Mouse (Mus musculus) lung, postnatal 4 days (tissue): Measurements from ENCODE around the gene Tfrc.
A peak's percentile ranks its signal among the peaks of the same experiment; 100 is the strongest.
"Not testable (repeated sequence)": the region's sequence is repeated elsewhere in the genome, so short reads cannot be mapped to it uniquely, and the experiment has no call there.

ENCODE experiments used
- DNase-seq, 2 experiments: peaks; one replicate each; pipeline ENCODE4 v3.0.0; 2021

Gene Tfrc

DNA sequence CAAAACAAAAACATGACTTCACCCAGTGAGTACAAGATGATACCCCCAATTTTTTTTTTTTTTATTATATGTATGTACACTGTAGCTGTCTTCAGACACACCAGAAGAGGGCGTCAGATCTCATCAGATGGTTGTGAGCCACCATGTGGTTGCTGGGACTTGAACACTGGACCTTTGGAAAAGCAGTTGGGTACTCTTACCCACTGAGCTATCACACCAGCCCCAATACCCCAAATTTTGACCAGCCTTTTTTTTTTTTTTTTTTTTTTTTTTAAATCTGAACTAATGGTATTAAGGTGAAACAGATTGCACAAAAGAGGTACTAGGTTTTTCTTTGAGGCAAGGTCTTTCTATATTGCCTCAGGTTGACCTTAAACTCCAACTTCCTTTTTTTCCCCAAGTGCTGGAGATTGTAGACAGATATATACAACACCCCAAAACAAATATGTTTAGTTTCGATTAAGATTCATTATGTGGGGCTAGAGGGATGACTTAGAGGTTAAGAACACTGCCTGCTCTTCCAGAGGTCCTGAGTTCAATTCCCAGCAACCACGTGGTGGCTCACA, 4.6 kb downstream of the Tfrc start:
- no peak for DNase-seq

DNA sequence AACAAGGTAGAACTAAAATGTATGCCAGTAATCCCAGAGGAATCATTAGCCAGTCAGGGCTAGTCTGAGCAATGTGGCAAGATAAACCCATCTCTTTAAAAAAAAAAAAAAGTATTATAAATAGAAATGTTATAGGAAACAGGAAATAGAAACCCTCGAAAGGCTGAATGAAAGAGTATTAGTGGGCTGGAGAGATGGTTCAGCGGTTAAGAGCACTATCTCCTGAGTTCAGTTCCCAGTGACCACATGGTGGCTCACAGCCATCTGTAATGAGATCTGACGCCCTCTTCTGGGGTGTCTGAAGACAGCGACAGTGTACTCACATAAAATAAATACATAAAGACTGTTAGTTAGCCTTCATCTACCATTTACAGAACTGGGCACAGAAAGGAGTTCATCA, 5.3 kb downstream of the Tfrc start:
- DNase-seq: no peak

DNA sequence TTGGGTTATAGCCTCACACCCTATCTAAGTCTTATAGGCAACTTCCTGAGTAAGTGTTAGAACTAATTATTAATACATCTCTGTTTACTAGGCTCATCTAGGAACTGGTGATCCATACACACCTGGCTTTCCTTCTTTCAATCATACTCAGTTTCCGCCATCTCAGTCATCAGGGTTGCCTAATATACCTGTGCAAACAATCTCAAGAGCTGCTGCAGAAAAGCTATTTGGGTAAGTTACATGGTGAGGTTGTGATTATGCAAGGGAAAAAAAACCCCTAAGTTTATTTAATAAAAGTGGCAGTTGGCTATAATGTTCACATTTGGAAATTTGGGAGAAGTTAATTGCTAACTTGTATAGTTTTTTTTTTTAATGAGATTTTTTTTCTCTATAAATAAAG, 10.2 kb downstream of the Tfrc start:
- DNase-seq: no peak

DNA sequence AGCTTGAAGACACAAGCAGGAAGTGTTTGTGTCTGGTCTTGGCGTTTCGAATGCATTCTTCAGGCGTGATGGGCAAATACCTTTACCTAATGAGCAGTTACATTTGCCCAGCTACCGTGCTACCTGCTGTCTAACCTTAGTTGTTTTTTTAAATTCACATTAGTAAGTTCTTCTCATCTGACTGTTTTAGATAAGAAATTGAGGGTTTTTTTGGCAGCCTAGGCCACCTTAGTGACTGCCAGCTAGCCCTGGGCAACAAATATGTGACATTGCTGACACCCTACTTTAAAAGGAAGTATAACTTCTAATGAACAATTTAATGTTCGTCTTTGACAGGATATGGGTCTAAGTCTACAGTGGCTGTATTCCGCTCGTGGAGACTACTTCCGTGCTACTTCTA, 19.4 kb downstream of the Tfrc start:
- no peak for DNase-seq

DNA sequence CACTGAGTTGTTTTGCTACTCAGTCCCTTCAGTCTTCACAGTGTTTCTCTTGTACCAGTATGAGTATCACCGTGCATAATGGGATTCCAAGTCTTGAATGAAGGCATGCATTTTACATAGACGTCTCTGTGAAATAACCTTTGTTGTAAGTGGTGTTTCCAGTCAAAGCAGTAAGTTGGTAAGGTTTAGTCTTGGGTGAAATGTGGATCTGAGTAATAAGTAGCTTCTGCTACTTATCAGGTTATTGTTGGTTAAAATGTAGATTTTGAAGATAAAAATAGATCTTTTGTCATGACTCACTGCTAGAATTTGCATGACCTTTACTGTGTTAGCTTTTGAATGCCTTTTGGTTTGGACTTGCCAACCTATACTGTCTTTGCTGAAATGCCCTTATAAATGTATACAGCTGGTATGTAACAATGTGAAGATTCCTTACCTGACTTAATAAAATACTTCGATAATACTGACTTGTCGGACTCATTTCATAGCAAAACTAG, 23.7 kb downstream of the Tfrc start:
- no peak for DNase-seq

DNA sequence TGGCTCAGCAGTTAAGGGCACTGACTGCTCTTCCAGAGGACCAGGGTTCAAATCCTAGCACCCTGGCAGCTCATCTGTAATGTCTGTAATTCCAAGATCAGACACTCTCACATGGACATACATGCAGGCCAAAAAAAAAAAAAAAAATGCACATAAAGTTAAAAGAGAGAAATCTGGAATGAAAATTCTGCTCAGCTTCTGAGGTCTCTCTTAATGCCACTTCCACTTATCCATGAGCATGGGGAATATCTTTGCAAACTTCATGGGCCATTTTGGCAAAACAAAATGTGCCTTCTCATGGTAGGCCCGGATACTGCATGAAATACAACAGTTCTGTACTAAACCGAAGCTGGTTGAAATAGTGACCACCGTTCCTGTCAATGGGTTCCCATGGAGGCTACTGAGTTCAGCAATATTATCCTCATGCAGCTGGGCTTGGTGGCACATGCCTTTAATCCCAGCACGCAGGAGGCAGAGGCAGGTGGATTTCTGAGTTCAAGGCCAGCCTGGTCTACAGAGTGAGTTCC, 24.8 kb downstream of the Tfrc start:
- DNase-seq: no peak

DNA sequence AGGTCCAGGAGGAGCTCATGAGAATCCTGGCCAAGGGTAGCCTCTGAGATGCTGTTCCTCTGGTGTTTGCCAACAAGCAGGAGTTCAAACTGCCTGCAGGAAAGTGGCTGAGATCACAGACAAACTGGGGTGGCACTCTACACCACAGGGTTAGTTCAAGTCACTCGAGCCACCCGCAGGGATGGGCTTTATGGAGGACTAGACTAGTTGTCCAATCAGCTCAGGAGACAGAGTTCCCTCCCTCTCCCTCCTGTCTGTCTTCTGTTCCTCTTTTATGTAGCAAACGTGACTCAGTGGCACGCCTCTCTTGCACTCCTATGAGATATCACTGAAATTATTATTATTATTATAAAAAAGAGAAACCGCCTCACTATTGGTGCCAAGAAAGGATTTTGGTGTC, 25.5 kb downstream of the Tfrc start:
- DNase-seq: no peak

DNA sequence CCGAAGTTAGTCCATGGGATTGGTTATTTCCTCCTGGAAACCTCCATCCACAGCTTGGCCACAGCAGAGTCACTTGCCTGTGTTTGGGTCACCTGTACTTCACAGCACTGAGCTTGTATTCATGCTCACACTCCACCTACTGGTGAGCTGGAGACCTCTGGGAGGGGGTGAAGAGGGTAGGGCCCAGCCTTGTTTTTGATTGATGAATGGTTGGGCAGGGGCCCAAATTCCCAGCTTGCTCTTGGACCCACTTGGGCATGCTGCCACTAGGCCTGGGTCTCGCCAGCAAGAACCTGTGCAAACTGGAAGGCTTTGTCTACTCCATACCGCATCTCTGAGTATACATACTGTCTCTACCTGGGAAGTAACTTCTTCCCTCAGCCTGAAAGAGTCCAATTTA, 26.6 kb downstream of the Tfrc start:
- no peak for DNase-seq

DNA sequence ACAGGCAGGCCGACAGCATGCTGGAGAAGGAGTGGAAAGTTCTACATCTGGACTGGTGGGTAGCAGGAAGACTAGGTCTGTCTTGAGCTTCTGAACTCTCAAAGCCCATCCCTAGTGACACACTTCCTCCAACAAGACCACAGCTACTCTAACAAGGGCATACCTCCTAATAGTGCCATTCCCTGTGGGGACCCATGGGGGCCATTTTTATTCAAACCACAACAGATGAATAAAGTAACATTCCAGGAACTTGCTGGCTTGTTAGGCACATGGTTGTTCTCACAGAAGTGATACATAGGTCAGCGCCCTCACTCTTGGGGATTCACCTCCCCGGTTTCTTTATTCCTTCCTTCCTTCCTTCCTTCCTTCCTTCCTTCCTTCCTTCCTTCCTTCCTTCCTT, 27.6 kb downstream of the Tfrc start:
- no peak for DNase-seq

DNA sequence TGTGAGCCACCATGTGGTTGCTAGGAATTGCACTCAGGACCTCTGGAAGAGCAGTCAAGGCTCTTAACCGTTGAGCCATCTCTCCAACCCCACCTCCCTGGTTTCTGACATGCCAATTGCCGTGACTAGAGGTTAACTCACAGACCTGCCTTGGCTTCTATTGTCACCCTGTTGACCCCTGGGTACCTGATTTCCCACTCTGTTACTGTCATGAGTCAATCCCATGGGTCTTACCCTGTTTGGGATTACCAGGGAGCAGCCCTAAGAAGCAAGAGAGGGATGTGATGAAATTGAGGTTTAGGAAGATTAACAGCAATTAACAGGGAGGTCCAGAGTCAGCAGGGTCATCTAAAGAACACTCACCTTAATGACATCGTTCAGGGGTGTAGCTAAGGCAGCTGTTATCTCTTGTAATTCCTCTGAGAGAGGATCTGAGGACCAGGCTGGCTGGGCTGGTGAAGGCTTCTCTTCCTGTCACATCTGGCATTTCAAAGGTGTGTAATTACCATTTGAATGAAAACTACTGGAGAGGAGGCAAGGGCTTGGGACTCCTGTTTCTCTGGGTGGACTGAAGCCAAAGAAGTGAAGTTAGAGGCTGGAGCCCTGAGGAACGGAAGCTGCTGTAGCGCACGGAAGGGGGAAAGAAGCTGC, 28.3 kb downstream of the Tfrc start:
- DNase-seq: no peak

DNA sequence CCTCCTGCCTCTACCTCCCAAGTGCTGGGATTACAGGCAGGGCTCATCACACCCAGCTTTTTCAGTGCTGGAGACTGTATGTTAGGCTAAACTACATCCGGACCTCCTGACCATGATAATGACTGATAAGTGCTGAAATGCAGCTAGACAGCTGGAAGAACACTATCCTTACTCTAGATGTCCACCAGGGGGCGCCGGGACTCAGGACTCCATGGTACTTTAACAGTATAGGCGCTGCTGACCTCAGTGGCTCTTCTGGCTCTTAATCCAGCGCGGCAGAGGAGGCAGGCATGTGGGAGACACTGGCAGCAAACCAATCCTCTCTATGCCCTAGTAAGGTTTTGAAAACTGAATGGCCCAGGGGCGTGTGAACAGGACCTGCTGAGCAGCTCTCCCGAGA, 29.8 kb downstream of the Tfrc start:
- peak; percentile 83 to 86 for DNase-seq

DNA sequence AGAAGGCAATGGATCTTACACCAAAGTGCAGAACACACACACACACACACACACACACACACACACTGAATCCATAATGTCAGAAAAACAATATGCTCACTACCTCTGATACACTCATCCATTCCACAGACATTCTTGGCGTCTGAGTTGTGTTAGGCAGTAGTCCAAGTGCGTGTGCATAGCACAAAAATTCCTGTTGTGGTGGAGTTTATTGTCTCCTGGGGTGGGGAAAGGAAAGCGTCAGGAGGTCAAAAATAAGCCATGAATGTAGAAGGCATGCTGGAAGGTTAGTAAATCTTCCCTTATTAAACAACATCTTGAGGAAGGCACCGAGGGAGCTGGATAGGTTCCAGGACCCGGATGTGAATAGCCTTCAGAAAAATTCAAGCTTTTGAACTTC, 31.4 kb downstream of the Tfrc start:
- peak; percentile 25 to 31 for DNase-seq

DNA sequence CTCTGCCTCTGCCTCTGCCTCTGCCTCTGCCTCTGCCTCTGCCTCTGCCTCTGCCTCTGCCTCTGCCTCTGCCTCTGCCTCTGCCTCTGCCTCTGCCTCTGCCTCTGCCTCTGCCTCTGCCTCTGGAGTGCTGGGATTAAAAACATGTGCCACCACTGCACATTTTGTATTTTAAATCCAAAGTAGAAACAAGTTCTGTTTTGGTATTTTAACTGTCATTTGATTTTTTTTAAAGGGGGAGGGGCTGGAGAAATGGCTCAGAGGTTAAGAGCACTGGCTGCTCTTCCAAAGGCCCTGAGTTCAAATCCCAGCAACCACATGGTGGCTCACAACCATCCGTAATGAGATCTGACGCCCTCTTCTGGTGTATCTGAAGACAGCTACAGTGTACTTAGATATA, 32.0 kb downstream of the Tfrc start:
- not testable (repeated sequence) for DNase-seq

DNA sequence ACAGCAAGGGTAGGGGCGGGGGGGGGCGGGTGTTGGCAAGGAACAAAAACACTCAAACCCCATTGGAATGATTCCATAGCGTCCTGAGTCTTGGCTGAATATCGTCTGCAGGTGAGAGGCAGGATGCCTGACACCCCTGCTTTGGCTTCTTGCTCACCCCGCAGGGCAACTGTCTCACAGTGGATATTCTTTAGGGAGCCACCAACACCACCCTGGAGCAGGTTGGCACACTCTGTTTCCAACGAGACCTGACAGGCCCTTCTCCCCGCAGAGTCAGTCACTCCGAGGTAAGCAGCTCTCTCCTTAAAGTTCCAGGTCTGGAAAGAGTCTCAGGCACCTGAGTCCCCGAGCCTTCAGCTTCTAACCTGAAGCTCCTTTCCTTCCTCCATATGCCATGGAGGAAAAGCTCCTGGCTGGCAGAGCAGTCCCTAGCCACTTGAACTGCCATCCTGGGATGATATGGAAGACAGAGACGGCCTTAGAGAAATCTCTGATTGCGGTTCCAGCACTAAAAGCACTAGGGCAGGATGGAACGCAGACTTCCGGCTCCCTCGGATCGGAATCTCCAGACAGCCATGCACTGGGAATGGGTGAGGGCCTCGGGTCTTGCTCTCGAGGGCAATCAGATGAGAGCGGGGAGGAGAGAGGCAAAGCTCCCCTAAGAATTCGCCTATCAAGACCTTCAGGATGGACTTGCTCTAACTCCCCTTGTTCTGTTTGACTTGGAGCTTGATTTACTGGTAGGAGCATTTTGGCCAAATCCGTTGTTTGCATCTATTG, 32.9 kb downstream of the Tfrc start:
- no peak for DNase-seq

DNA sequence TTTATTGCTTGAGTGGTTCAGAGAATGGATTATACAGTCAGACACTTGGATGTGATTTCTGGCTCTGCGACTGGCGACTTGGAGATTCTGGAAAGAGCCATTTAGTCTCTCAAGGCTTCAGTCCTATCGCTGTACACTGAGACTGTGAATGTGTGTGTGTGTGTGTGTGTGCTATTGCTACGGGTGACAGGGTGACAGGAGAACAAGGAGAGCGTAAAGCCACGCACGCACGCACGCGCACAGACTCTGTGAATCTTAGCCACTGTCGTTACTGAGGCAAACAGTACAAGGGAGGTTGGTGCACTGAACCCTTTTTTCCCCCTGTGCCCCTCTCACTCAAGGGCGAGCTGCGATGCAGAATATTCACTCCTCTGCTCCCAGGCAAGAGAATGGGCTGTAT, 33.6 kb downstream of the Tfrc start:
- no peak for DNase-seq

DNA sequence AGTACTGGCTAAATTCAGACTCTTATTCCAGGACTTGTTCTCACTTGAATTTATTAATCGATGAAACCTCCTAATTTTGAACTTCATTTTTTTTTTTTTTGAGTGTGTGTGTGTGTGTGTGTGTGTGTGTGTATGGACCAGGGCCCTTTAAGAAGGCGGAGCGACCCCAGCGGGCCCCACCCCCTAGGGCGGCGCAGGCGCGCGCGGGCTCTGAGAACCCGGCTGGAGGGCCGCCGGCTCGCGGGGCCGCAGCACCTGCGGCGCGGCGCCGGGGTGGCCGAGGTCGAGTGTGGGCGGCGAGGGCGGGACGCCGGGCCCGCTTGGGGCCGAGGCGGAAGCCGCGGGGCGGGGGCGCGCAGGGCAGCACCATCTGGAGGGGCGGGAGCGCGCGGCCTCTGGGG, 34.9 kb downstream of the Tfrc start, which contains the start of gene Tnk2:
Gene Tnk2, plus strand, starts transcription at position 214 of the 401 bp plus-strand sequence.
- peak; percentile 92 to 95 for DNase-seq

DNA sequence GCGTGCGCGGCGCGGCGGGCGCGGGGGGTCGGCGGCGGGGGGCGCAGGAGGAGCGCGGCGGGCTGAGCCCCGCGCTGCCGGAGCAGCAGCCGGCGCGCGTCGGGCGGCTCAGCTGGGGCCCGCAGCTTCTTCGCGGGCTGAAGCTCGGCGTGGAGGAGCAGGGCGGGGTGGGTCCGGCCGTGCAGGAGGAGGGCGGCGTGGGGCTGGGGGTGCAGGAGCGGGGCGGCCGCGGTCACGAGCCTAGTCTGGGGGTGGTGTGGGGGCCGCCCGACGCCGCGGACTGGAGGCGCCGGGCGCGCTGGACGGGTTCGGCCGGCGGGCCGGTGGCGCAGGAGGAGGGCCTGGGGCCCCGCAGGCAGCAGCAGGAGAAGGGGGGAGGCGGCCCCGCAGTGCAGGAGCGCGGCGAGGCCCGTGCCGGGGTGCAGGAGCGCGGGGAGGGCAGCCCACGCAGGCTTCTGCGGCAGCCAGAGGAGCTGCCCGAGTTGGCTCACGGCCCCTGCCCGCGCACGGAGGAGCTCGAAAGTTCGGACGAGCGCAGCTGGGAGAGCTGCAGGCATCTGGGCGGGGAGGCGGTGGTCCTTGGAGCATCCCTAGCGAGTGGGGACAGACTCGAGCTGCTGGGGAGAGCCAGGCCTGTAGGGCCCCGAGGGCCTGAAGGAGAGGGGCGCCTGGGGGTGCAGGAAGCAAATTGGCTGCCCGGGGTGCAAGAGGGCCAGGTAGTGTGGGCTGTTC, 35.5 kb downstream of the Tfrc start:
- DNase-seq: peak; percentile 60 to 72

DNA sequence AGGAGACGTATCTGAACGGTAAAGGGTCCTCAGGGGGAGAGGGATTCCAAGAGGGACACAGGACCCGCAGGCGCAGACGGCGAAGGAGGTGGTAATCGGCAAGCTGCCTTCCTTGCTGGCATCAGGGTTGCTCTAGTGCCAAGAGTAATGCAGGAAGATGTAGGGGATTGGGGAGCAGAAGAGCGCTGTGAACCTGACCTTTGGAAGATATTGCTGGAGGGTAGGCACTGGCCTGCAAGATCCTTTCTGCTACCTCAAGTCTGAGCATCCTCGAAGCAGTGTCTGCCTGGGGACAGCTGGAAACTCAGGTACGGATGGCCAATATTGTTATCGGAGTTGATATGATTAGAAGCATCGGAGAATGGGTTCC, 36.1 kb downstream of the Tfrc start:
- DNase-seq: no peak

DNA sequence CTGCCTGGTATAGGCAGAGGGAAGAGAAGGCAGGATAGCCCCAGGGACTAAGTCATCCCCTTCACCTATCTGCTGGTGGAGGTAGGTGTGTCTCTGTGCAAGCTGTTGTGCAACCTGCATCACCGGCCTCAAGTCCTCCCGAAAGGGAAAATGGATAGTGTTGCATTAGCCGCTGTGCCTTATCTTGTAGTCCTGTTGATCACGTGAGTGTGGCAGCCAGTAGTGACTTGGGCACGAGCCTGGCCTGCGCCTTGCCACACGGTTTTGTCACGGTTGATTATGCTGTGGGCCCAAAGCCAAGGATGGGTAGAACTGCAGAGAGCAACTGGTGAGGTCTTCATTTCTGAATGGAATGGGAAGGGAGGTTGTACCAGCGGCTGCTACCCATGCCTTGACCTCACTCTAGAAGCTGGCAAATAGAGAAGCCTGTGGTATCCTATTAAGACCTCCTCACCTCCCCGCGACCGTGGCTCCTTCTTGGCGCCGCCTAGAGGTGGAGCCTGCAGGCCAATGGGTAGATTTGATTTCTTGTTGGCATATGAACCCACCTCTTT, 36.7 kb downstream of the Tfrc start:
- peak; percentile 34 to 65 for DNase-seq

DNA sequence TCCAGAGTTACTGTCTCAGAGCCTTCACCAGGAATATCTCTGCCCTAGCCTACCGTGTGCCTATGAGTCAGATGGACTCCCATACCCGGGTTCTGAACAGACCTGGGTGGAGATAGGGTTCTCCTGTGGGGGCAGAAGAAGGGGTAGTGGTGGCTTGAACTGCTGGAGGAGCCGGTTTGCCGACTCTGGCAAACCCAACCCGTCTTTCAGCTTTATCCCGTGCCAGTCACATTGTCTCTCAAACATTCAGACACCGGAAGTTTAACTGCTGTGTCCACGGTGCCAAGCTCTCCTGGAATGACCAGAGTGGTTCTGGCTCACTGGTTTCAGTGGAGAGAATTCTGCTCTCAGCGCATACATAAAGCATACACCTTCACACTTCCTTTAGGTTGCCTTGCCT, 37.3 kb downstream of the Tfrc start:
- DNase-seq: peak in 1 of 2 experiments; percentile 32

DNA sequence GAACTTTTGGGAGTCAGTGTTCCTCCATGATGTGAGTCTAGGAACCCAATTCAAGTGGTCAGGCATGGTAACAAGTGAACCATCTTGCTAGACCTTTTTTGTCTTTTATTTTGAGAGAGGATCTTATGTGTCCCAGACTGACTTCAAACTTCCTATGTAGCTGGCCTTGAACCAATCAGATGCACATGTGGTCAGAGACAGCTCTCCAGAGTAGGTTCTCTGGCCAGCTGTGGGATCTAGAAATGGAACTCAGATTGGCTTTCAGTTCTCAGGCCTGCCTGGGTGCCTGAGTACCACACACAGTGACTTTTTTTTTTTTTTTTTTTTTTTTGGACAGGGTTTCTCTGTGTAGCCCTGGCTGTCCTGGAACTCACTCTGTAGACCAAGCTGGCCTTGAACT, 39.0 kb downstream of the Tfrc start:
- DNase-seq: no peak

DNA sequence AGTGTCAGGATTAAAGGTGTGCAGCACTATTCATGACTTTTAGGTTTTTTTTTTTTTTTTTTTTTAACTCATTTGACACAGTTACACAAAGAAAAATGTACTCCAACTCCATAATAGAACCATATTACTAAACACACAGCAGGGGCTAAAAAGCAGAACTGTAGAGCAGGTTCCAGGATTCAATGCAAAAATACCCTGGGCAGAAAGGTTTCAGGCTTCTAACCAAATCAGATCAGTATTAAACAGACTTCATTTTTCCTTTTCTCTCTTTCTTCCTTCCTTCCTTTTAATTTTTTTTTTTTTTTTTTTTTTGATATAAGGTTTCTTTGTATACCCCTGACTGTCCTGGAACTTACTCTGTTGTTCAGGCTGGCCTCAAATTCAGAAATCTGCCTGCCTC, 41.7 kb downstream of the Tfrc start:
- DNase-seq: no peak
